Mouse (Mus musculus) lung, postnatal 0 days (tissue): ENCODE data around the gene Mob3b. TPM values are rescaled to one million over a fixed set of nuclear protein-coding genes. Genes with fewer than 3 reads are reported as not detected.

Experiments
- ATAC-seq: fragments of 200-750 bp; cut with Nextera tagmentation; 2 replicates; pipeline ENCODE4 v1.8.0; 2017; ENCODE audit warnings: moderate library complexity
- DNase-seq: peaks from one replicate; pipeline ENCODE4 v3.0.0-alpha.2; 2016; ENCODE audit warnings: low spot score
- H3K27ac ChIP-seq: fragments of 300-500 bp; sonication (generic); 2 replicates; pipeline ENCODE4 v1.5.1; 2014; ENCODE audit warnings: antibody characterized with exemption, mild to moderate bottlenecking, low read length, mixed read lengths
- H3K27me3 ChIP-seq: fragments of 300-500 bp; sonication (generic); replicated peaks from 2 replicates; pipeline ENCODE4 v1.6.1; 2014; ENCODE audit warnings: low read length, mixed read lengths; ENCODE audit not compliant: insufficient read depth
- H3K36me3 ChIP-seq: fragments of 300-500 bp; sonication (generic); 2 replicates; pipeline ENCODE4 v1.6.1; 2014; ENCODE audit warnings: low read length, mixed read lengths; ENCODE audit not compliant: insufficient read depth
- H3K4me1 ChIP-seq: fragments of 300-500 bp; sonication (generic); 2 replicates; pipeline ENCODE4 v1.6.1; 2014; ENCODE audit warnings: antibody characterized with exemption, low read depth, low read length, mixed read lengths; ENCODE audit not compliant: insufficient read depth
- H3K4me2 ChIP-seq: fragments of 300-500 bp; sonication (generic); replicated peaks from 2 replicates; pipeline ENCODE4 v1.6.1; 2014; ENCODE audit warnings: low read depth, mild to moderate bottlenecking, low read length, moderate library complexity, mixed read lengths
- H3K4me3 ChIP-seq: fragments of 300-500 bp; sonication (generic); 2 replicates; pipeline ENCODE4 v1.5.1; 2014; ENCODE audit warnings: low read depth, low read length
- H3K9ac ChIP-seq: fragments of 300-500 bp; sonication (generic); replicated peaks from 2 replicates; pipeline ENCODE4 v1.6.1; 2014; ENCODE audit warnings: low read depth, mild to moderate bottlenecking
- H3K9me3 ChIP-seq: fragments of 300-500 bp; sonication (generic); 2 replicates; pipeline ENCODE4 v1.6.1; 2016; ENCODE audit warnings: low read length, mixed read lengths
- CTCF ChIP-seq: IDR thresholded peaks from 2 replicates; pipeline ENCODE4 v1.5.1; 2016; ENCODE audit warnings: antibody characterized with exemption, mild to moderate bottlenecking
- EP300 ChIP-seq: IDR thresholded peaks from 2 replicates; pipeline ENCODE4 v1.6.1; 2016; ENCODE audit warnings: antibody characterized with exemption, mild to moderate bottlenecking, control low read depth
- WGBS: fragments of 180-500 bp; shearing (Covaris S2); extraction: QIAGEN DNeasy Blood & Tissue Kit; methylation state at CpG from one replicate; pipeline ENCODE4 v1.1.7; 2014; 5-methylcytosine and 5-hydroxymethylcytosine counted together
- polyA plus RNA-seq: library from polyadenylated mRNA; unstranded; fragments of >200 nt; fragmentation: Nextera tagmentation; extraction: Ambion mirVana; gene quantifications from 2 replicates; pipeline ENCODE4 v1.2.1, GENCODE M21; 2015

Gene Mob3b
- polyA plus RNA-seq, 1 experiment from 2014 or later = 14.7 TPM

DNA sequence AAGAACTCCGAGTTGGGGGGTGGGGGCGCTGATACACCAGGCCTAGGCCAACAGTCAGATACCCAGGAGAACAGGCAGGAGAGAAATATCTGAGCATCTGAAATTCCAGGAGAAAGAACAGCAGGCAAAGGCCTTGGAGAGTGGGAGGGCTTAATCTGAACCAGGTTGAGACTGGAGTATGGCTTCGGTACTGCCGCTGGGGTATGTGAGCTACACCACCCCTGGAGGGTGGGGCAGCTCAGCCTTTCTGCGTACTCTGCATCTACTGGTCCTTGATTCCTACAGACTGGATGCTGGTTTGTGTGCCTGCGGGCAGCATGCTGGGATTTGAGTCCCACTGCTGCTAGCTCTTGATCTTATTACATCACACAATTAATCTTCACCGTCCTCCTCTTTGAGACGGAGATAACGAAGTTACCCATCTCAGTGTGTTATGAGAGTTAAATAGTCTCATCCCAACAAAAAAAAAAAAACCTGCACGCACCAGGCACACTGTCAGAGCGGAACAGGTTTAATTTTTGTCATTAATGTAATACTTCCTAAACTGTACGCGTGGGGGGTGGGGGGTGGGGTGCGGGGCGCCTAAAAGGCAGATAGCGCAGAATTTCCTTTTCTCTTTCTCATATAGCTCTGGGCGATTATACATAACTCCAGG is 57.9 kb downstream of the Mob3b start:
- H3K27ac ChIP-seq = peak overlapping the region; percentile 54; the same call in 1 of the 2 replicates
- TF ChIP-seq EP300 = no peak; the same call in 1 of the 2 replicates
- H3K4me3 ChIP-seq = peak overlapping the region; percentile 16
- peak overlapping the region; percentile 52 for H3K4me2 ChIP-seq
- H3K9ac ChIP-seq = no peak overlapping the region
- no peaks in the 10 kb centered on the region for H3K36me3 ChIP-seq
- ATAC-seq (no peak), DNase-seq (peak; percentile 39)
- H3K27me3 ChIP-seq = no peaks in the 10 kb centered on the region
- no peaks in the 10 kb centered on the region for H3K9me3 ChIP-seq
- peaks cover 25% of the 10 kb centered on the region; the same call in 1 of the 2 replicates for H3K4me1 ChIP-seq
- 18% methylated on average over 17 of the region's 17 CpGs for WGBS

- ATAC-seq = no peak
- DNase-seq = no peak
- H3K9ac ChIP-seq = no peak overlapping the region
- H3K4me3 ChIP-seq = no peak overlapping the region
- H3K4me1 ChIP-seq = peaks cover 25% of the 10 kb centered on the region; the same call in 1 of the 2 replicates
- no peaks in the 10 kb centered on the region for H3K9me3 ChIP-seq
- no peak overlapping the region for H3K4me2 ChIP-seq
- TF ChIP-seq EP300 = no peak
- TF ChIP-seq CTCF = no peak
- H3K27me3 ChIP-seq = no peaks in the 10 kb centered on the region
- WGBS = 69% methylated on average over 6 of the region's 6 CpGs
- no peaks in the 10 kb centered on the region for H3K36me3 ChIP-seq
- H3K27ac ChIP-seq = no peak overlapping the region
Measured at GRCm38 (mm10) chr4:35098552-35098951, 58.7 kb downstream of the Mob3b start.

DNA sequence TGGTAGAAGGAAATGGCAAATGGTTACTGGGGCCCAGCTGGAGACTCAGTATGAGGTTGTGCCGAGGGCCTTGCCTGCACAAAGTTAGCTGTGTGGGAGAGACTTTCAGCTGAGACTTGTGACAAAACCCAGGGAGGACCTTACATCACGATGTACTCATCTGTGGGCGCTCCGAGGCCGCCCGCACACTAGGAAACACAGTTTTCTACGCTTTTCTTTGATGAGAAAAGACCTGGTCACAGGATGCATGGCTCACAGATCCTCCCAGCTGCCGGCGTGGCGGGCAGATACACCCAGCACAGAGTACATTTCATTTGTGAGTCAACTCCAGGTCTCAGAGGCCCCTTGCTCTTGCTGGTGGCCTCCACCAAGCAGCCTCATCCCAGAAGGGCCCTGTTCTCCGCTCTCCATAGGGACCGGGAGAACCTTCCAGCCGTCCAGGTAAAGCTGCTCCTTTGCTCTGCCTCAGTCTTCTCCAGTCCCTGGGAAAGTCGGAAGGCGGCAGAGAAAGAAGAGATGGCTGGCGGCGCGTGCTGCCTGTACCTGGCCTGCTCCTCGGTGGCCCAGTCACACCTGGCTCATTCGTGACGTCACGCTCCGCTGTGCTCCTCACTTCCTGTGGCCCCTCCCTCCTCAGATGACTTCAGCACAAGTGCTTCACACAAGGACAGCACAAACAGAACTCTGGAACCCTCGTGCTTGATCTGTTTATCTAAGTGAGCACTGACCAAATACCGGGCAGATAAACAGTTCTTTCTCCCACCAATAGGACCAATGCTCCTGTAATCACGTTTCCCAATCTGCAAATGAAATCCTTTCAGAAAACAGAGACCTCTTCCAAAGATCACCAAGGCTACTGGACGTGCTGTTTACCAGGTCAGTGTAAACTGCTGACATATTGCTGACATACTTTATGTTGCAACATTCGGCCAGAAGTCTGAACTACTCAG is 60.8 kb downstream of the Mob3b start:
- TF ChIP-seq CTCF = no peak
- peak; percentile 85 for TF ChIP-seq EP300
- Histone ChIP-seq H3K27me3 (no peaks in the 10 kb centered on the region), H3K36me3 (no peaks in the 10 kb centered on the region), H3K4me2 (no peak overlapping the region), H3K4me1 (peaks cover 25% of the 10 kb centered on the region; the same call in 1 of the 2 replicates), H3K9ac (no peak overlapping the region), H3K4me3 (no peak overlapping the region), H3K27ac (peak overlapping the region; percentile 62), H3K9me3 (no peaks in the 10 kb centered on the region)
- 58% methylated on average over 27 of the region's 28 CpGs for WGBS
- ATAC-seq = peak; percentile 64
- peak; percentile 90 for DNase-seq

GRCm38 (mm10) chr4:35092457-35092856 is 64.8 kb downstream of the Mob3b start:
- Histone ChIP-seq H3K9me3 (no peaks in the 10 kb centered on the region), H3K4me2 (no peak overlapping the region), H3K27me3 (no peaks in the 10 kb centered on the region), H3K27ac (no peak overlapping the region), H3K36me3 (no peaks in the 10 kb centered on the region), H3K9ac (no peak overlapping the region), H3K4me1 (peaks cover 8% of the 10 kb centered on the region; the same call in 1 of the 2 replicates), H3K4me3 (no peak overlapping the region)
- DNase-seq (no peak), ATAC-seq (no peak)
- TF ChIP-seq CTCF = no peak
- no peak for TF ChIP-seq EP300
- 43% methylated on average over 3 of the region's 3 CpGs for WGBS

- no peak overlapping the region for H3K4me3 ChIP-seq
- no peaks in the 10 kb centered on the region for H3K4me1 ChIP-seq
- H3K27ac ChIP-seq = no peak overlapping the region
- H3K27me3 ChIP-seq = no peaks in the 10 kb centered on the region
- H3K36me3 ChIP-seq = no peaks in the 10 kb centered on the region
- no peak overlapping the region for H3K9ac ChIP-seq
- WGBS = 55% methylated on average over 13 of the region's 13 CpGs
- no peak overlapping the region for H3K4me2 ChIP-seq
- no peak for ATAC-seq
- no peak for TF ChIP-seq EP300
- no peak for TF ChIP-seq CTCF
- no peak for DNase-seq
- H3K9me3 ChIP-seq = no peaks in the 10 kb centered on the region
Measured at GRCm38 (mm10) chr4:35091157-35091784, 66.0 kb downstream of the Mob3b start.
